Mouse (Mus musculus) fibroblast of lung, adult 2 months (primary cell): ENCODE data around the gene Alyref2.

Experiments used
- DNase-seq: peaks from one replicate; pipeline ENCODE4 v3.0.0-alpha.2; 2011; ENCODE audit warnings: low read depth

Alyref2 gene

GRCm38 (mm10) chr1:171501636-171502080 lies 1.6 kb upstream of the Alyref2 start:
- DNase-seq, result peak; percentile 15

- peak; percentile 80 for DNase-seq
Observed at GRCm38 (mm10) chr1:171502388-171503249, 659 bp upstream of the Alyref2 start.

- peak; percentile 15 for DNase-seq
Observed at GRCm38 (mm10) chr1:171503592-171504291, 464 bp downstream of the Alyref2 start.

GRCm38 (mm10) chr1:171504586-171504985 lies 1.3 kb downstream of the Alyref2 start:
- no peak for DNase-seq

- no peak for DNase-seq
Observed at GRCm38 (mm10) chr1:171513234-171513633, 10.0 kb downstream of the Alyref2 start.

- no peak for DNase-seq
Observed at GRCm38 (mm10) chr1:171513760-171514159, 10.5 kb downstream of the Alyref2 start.

GRCm38 (mm10) chr1:171515039-171515438 lies 11.8 kb downstream of the Alyref2 start:
- DNase-seq, result no peak

- no peak for DNase-seq
Observed at GRCm38 (mm10) chr1:171515557-171515956, 12.3 kb downstream of the Alyref2 start.

- DNase-seq, result no peak
Observed at GRCm38 (mm10) chr1:171531367-171531766, 28.1 kb downstream of the Alyref2 start.

GRCm38 (mm10) chr1:171532830-171533229 lies 29.6 kb downstream of the Alyref2 start:
- no peak for DNase-seq

- no peak for DNase-seq
Observed at GRCm38 (mm10) chr1:171534557-171534956, 31.3 kb downstream of the Alyref2 start.

- DNase-seq, result no peak
Observed at GRCm38 (mm10) chr1:171535194-171535593, 31.9 kb downstream of the Alyref2 start, which contains the start of gene Itln1. TSS of gene Itln1 (minus strand) at chr1:171535294.

- no peak for DNase-seq
Observed at GRCm38 (mm10) chr1:171540694-171541093, 37.4 kb downstream of the Alyref2 start.

- DNase-seq, result no peak
Observed at GRCm38 (mm10) chr1:171551326-171551725, 48.0 kb downstream of the Alyref2 start.

GRCm38 (mm10) chr1:171552230-171552629 lies 49.0 kb downstream of the Alyref2 start:
- no peak for DNase-seq

GRCm38 (mm10) chr1:171553359-171554341 lies 50.4 kb downstream of the Alyref2 start:
- no peak for DNase-seq
